Mouse (Mus musculus): Measurements from ENCODE around the gene Zfp462. TPM values are rescaled to one million over a fixed set of nuclear protein-coding genes. Genes with fewer than 3 reads are reported as not detected.

Zfp462 gene
- polyA plus RNA-seq, 1 experiment from 2014 or later, result 5.7 TPM

- no peaks in the 10 kb centered on the region for H3K9me3 ChIP-seq
- WGBS, result 35% methylated on average over 1 of the region's 1 CpGs
- peaks cover 34% of the 10 kb centered on the region for H3K4me1 ChIP-seq
- H3K4me3 ChIP-seq, result peak overlapping the region; percentile 43; the same call in 1 of the 2 replicates
- H3K27ac ChIP-seq, result peak overlapping the region; percentile 89
- peaks cover 41% of the 10 kb centered on the region for H3K36me3 ChIP-seq
- no peak for DNase-seq (ENCODE audit: low spot score)
- no peaks in the 10 kb centered on the region for H3K27me3 ChIP-seq (ENCODE audit: insufficient read depth, poor library complexity, severe bottlenecking)
Observed at GRCm38 (mm10) chr4:55006024-55006423, 61.2 kb downstream of the Zfp462 start.

- Histone ChIP-seq H3K4me3 (no peak overlapping the region), H3K36me3 (peaks cover 64% of the 10 kb centered on the region), H3K4me1 (peaks cover 26% of the 10 kb centered on the region), H3K9me3 (no peaks in the 10 kb centered on the region), H3K27ac (no peak overlapping the region), H3K27me3 (ENCODE audit: insufficient read depth, poor library complexity, severe bottlenecking) (no peaks in the 10 kb centered on the region)
- WGBS, result 96% methylated on average over 14 of the region's 14 CpGs
- DNase-seq (ENCODE audit: low spot score), result no peak
Observed at GRCm38 (mm10) chr4:55008616-55009015, 63.8 kb downstream of the Zfp462 start.

- Histone ChIP-seq H3K27ac (no peak overlapping the region), H3K9me3 (no peaks in the 10 kb centered on the region), H3K4me3 (no peak overlapping the region), H3K27me3 (ENCODE audit: insufficient read depth, poor library complexity, severe bottlenecking) (no peaks in the 10 kb centered on the region), H3K36me3 (peaks cover 92% of the 10 kb centered on the region), H3K4me1 (peaks cover 1% of the 10 kb centered on the region)
- 87% methylated on average over 12 of the region's 12 CpGs for WGBS
- no peak for DNase-seq (ENCODE audit: low spot score)
Observed at GRCm38 (mm10) chr4:55011391-55011790, 66.5 kb downstream of the Zfp462 start.

- DNase-seq (ENCODE audit: low spot score), result no peak
- 82% methylated on average over 16 of the region's 16 CpGs for WGBS
Observed at GRCm38 (mm10) chr4:55013563-55014248, 68.9 kb downstream of the Zfp462 start.

GRCm38 (mm10) chr4:55014731-55015463, 70.0 kb downstream of the Zfp462 start:
- H3K9me3 ChIP-seq, result no peaks in the 10 kb centered on the region
- 87% methylated on average over 13 of the region's 13 CpGs for WGBS
- peaks cover 99% of the 10 kb centered on the region for H3K36me3 ChIP-seq
- H3K4me3 ChIP-seq, result no peak overlapping the region
- DNase-seq (ENCODE audit: low spot score), result no peak
- no peaks in the 10 kb centered on the region for H3K4me1 ChIP-seq
- H3K27me3 ChIP-seq (ENCODE audit: insufficient read depth, poor library complexity, severe bottlenecking), result no peaks in the 10 kb centered on the region
- H3K27ac ChIP-seq, result no peak overlapping the region

More at GRCm38 (mm10) chr4:55013563-55014248, 68.9 kb downstream of the Zfp462 start:
- H3K27ac ChIP-seq, result no peak overlapping the region
- peaks cover 99% of the 10 kb centered on the region for H3K36me3 ChIP-seq
- H3K4me3 ChIP-seq, result no peak overlapping the region
- no peaks in the 10 kb centered on the region for H3K27me3 ChIP-seq (ENCODE audit: insufficient read depth, poor library complexity, severe bottlenecking)
- H3K4me1 ChIP-seq, result no peaks in the 10 kb centered on the region
- H3K9me3 ChIP-seq, result no peaks in the 10 kb centered on the region

- Histone ChIP-seq H3K4me1 (no peaks in the 10 kb centered on the region), H3K36me3 (peaks cover 99% of the 10 kb centered on the region), H3K9me3 (no peaks in the 10 kb centered on the region), H3K27ac (no peak overlapping the region), H3K4me3 (no peak overlapping the region), H3K27me3 (ENCODE audit: insufficient read depth, poor library complexity, severe bottlenecking) (no peaks in the 10 kb centered on the region)
- WGBS, result 80% methylated on average over 2 of the region's 2 CpGs
- no peak for DNase-seq (ENCODE audit: low spot score)
Observed at GRCm38 (mm10) chr4:55015517-55015916, 70.7 kb downstream of the Zfp462 start.

GRCm38 (mm10) chr4:55026109-55026646, 81.3 kb downstream of the Zfp462 start:
- H3K9me3 ChIP-seq, result no peaks in the 10 kb centered on the region
- DNase-seq (ENCODE audit: low spot score), result no peak
- no peak overlapping the region for H3K4me3 ChIP-seq
- H3K27me3 ChIP-seq (ENCODE audit: insufficient read depth, poor library complexity, severe bottlenecking), result no peaks in the 10 kb centered on the region
- peaks cover 58% of the 10 kb centered on the region for H3K36me3 ChIP-seq
- H3K4me1 ChIP-seq, result peaks cover 7% of the 10 kb centered on the region; the same call in 1 of the 2 replicates
- 86% methylated on average over 10 of the region's 10 CpGs for WGBS
- no peak overlapping the region for H3K27ac ChIP-seq

GRCm38 (mm10) chr4:55030401-55030800, 85.6 kb downstream of the Zfp462 start:
- 63% methylated on average over 5 of the region's 5 CpGs for WGBS
- Histone ChIP-seq H3K4me3 (no peak overlapping the region), H3K27me3 (ENCODE audit: insufficient read depth, poor library complexity, severe bottlenecking) (no peaks in the 10 kb centered on the region), H3K9me3 (no peaks in the 10 kb centered on the region), H3K4me1 (peaks cover 15% of the 10 kb centered on the region; the same call in 1 of the 2 replicates), H3K36me3 (peaks cover 36% of the 10 kb centered on the region), H3K27ac (no peak overlapping the region)
- DNase-seq (ENCODE audit: low spot score), result no peak

GRCm38 (mm10) chr4:55032317-55032930, 87.6 kb downstream of the Zfp462 start:
- Histone ChIP-seq H3K27ac (no peak overlapping the region), H3K27me3 (ENCODE audit: insufficient read depth, poor library complexity, severe bottlenecking) (no peaks in the 10 kb centered on the region)
- 54% methylated on average over 8 of the region's 8 CpGs for WGBS

GRCm38 (mm10) chr4:55033452-55033851, 88.6 kb downstream of the Zfp462 start:
- H3K9me3 ChIP-seq, result no peaks in the 10 kb centered on the region
- peaks cover 26% of the 10 kb centered on the region; the same call in 1 of the 2 replicates for H3K36me3 ChIP-seq
- DNase-seq (ENCODE audit: low spot score), result no peak
- 90% methylated on average over 6 of the region's 6 CpGs for WGBS
- H3K4me3 ChIP-seq, result no peak overlapping the region
- H3K27me3 ChIP-seq (ENCODE audit: insufficient read depth, poor library complexity, severe bottlenecking), result no peaks in the 10 kb centered on the region
- H3K4me1 ChIP-seq, result peaks cover 15% of the 10 kb centered on the region; the same call in 1 of the 2 replicates
- H3K27ac ChIP-seq, result no peak overlapping the region

More at GRCm38 (mm10) chr4:55032317-55032930, 87.6 kb downstream of the Zfp462 start:
- Histone ChIP-seq H3K4me1 (peaks cover 15% of the 10 kb centered on the region; the same call in 1 of the 2 replicates), H3K9me3 (no peaks in the 10 kb centered on the region), H3K4me3 (no peak overlapping the region), H3K36me3 (peaks cover 30% of the 10 kb centered on the region; the same call in 1 of the 2 replicates)
- DNase-seq (ENCODE audit: low spot score), result no peak

GRCm38 (mm10) chr4:55038139-55038538, 93.3 kb downstream of the Zfp462 start:
- Histone ChIP-seq H3K27me3 (ENCODE audit: insufficient read depth, poor library complexity, severe bottlenecking) (no peaks in the 10 kb centered on the region), H3K4me3 (no peak overlapping the region), H3K27ac (no peak overlapping the region), H3K4me1 (no peaks in the 10 kb centered on the region), H3K36me3 (peaks cover 31% of the 10 kb centered on the region), H3K9me3 (no peaks in the 10 kb centered on the region)
- no peak for DNase-seq (ENCODE audit: low spot score)
- WGBS, result 86% methylated on average over 6 of the region's 6 CpGs

- WGBS, result 76% methylated on average over 8 of the region's 8 CpGs
- Histone ChIP-seq H3K27ac (no peak overlapping the region), H3K36me3 (peaks cover 29% of the 10 kb centered on the region), H3K27me3 (ENCODE audit: insufficient read depth, poor library complexity, severe bottlenecking) (no peaks in the 10 kb centered on the region), H3K4me3 (no peak overlapping the region), H3K9me3 (no peaks in the 10 kb centered on the region), H3K4me1 (no peaks in the 10 kb centered on the region)
- DNase-seq (ENCODE audit: low spot score), result no peak
Observed at GRCm38 (mm10) chr4:55040258-55040964, 95.6 kb downstream of the Zfp462 start.
